Mouse (Mus musculus) CD4-positive helper T cell, adult 2 months (primary cell): ENCODE measurements around the gene Eif2b5.

Experiments used
- DNase-seq: peaks from one replicate; pipeline ENCODE4 v3.0.0-alpha.2; 2012; ENCODE audit warnings: low read depth, missing footprints, low spot score

Eif2b5 gene

DNA sequence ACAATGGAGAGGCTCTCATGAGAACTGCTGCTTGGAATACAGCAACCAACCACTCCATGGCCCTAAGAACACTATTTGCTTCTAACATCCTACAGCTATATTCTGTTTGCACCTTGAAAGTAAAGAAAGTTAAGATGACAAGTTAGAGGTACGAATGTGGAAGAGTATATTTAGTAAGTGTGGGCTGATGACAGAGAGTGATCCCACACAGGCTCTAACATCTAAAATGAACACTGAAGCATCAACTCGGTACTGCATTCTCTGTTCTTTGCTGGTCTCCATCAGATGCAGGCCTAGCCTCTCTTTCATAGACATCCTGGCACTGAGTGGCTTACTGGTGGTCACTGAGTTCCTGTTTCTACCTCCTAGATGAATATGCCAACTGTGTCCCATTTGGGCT, 9.4 kb upstream of the Eif2b5 start:
- DNase-seq: no peak

DNA sequence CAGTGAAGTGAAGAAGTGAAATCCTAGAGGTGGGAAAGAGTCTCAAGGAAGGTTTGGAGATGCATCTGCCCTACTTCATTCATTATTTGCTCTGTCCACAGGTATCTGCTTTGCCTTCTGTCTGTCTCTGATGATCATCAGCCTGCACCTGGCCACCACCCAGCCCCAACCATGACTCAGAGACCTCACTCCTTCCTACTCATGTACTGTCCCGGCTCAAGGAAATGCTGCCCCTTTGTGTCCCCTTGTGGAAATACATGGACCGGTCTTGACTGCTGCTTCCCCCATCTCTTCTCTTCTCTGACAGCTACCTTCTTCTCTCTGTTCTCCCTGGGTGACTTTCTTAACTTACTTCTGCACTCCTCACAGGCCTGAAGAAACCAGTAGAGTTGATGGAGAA, 8.0 kb upstream of the Eif2b5 start:
- DNase-seq: no peak

DNA sequence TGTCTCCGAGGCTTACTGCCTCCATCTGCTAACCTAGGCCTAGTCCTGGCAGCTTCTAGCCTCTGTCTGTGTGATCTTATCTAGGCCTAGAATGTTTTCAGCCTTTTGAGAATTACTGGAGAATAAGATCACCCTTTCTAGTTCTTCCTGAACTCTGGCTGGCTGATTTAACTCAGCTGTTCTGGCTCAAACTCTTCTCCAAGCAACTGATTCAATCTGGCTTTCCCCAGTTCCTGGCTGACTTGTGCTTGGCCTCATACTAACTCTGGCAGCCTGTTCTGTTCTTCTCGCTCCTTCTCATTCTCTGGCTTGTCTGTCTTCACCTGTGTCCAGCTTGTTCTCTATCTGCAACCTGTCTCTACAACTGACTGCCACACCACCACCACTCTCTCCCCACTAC, 7.3 kb upstream of the Eif2b5 start:
- DNase-seq: no peak

DNA sequence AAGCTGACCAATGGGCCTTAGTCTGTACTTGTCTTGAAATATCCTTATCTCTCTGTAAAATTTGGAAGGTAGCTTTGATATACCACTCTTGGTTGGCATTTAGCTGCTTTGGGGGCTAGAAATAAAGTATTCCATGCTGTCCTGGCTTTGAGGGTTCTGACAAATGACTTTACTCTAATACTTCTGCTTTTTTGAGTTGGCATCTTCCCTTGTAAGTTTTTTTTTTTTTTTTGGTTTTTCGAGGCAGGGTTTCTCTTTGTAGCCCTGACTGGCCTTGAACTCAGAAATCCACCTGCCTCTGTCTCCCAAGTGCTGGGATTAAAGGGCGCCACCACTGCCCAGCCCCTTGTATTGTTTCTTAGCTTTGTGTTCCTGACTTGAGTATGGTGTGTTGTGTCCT, 5.2 kb upstream of the Eif2b5 start:
- DNase-seq: no peak

DNA sequence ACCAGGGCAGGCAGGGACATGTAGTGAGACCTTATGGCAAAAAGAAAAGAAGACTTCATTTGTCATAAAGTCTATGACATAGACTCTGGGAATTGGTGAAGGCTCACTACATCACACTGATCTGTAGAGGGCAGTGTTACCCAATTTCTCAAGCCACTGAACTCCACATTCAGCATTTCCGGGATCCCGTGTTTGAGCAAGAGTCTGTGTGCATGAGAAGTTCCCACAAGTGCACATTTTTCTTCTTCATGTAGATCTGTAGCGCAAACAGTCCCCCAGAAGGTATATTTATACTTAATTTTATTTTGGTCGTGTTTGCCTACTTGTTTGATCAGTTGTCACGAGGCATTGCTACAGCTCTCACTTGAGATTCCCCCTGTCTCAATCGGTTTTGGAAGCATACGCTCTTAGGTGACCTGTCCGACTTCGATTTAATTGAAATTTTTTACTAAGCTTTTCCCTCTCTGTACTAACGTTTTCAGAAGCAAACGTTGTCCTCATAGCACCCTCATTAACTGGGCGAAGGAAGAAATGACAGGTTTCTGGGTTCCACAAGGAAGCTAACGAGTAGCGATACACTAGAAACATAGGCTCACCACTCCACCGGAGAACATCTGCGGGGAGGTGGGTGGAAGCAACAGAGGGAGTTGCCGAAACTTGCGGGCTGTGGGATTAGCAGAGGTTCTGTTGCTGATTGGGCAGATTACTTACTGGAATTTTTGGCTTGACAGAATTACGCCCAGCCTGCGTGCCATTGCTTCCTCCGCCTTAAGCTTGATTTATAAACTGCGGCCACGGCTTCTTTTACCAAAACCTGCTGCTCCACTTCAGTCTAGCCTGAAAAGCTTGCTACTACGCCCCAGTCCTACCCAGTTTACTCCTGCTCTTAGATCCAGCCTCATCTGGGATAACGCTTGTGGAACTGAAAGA, 1.7 kb upstream of the Eif2b5 start:
- DNase-seq: peak; percentile 78

DNA sequence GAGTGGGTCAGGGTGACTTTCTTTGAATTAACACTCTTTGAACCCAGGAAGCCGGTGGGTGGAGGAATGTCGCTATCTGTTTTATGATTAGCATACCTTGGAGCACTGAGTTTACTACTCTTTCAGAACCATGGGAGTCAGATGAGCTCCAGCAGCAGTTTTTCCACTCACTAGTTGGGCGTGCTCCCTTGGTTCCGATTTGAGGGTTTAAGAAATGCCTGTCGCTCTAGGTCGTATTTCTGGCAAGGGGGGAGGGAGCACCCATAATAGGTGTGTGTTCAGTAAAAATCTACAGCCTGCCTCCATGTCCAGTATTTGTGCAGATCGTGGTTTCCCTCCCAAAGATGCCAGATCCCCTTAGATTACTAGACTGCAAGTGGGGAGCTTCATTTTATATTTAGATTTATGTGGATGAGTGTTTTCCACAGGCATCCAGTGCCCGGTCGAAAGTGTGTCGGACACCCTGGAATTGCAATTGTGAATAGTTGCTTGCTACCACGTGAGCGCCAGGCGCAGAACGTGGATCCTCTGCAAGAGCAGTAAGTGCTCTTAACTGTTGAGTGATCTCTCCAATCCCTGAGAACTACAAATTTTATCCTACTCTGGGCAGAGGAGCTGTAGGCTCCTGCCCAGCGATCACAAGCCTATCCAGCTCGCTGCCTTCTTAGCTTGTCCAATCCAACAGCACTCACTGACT, 489 bp upstream of the Eif2b5 start:
- DNase-seq: no peak

DNA sequence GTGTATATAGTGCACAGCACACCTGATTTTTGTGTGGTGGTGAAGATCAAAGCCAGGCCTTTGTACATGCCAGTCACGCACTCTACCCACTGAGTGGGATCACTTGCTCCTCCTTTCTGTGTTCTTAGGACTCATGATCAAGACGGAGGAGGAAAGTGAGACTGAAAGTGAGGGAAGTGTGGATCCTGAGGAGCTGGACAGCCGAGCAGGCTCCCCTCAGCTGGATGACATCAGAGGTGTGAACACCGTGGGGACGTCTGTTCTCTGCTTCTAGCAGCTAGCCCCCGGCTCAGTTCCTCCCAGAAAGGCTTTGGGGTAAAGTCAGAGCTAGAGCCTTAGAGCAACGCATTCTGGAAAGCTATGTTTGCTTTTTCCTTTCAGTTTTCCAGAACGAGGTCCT, 7.4 kb downstream of the Eif2b5 start:
- DNase-seq: no peak

DNA sequence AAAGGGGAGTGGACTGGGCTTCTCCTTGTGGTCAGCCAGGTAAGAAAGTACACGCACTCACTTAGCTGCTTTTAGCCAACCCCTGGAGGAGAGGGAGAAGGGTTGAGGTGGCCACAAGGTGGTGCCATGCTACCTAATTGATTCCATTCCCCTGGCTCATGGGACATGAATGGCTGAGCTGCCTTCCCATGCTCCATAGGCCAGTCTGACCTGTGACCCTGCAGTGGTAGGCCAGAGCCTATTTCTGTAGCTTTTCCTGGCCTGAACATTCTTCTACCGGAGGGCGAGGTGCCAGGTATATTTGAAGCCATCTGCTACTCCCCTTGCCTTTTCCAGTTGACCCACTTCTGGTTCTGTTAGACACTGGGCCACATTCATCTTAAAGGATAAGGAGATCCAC, 10.7 kb downstream of the Eif2b5 start:
- DNase-seq: no peak

DNA sequence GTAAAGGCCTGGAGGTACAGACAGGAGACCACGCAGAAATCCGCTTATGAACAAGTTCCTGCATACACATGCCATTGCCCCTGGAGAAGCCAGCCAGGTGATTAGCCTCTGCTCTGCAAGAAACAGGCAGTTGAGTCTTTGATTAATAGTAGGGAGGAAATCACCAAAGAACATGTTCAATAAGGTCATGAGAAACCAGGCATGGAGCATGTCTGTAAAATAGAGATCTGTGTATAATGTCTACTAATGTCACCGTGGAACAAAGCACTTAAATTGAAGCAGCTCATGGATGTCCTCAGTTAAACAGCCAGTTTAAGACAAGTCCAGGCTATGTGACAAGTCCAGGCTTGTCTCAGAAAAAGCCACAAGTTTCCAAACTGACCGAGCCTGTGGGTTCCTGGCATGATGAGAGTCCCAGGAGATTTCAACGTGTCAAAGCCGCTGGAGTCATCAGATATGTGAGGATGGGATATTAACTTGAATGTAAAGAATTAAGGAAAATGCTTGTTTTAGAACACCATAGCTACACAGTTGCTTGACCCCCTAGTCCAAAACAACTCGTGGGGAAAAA, 12.7 kb downstream of the Eif2b5 start:
- no peak for DNase-seq

DNA sequence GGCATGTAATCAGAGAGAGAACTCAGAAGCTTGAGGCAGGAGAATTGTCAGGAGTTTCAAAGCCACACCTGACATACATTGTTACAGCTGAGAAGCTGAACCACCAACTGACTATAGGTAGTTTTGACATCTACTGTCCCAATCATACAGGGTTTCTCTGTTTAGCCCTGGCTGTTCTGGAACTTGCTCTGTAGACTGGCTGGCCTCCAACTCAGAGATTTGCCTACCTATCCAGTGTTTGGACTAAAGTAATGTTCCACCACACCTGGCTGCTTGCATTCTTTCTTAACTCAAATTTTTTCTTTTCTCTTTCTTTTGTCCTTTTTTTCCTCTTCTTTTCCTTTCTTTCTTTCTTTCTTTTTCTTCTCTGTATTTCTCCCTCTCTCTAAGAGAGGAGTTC, 17.4 kb downstream of the Eif2b5 start:
- no peak for DNase-seq

DNA sequence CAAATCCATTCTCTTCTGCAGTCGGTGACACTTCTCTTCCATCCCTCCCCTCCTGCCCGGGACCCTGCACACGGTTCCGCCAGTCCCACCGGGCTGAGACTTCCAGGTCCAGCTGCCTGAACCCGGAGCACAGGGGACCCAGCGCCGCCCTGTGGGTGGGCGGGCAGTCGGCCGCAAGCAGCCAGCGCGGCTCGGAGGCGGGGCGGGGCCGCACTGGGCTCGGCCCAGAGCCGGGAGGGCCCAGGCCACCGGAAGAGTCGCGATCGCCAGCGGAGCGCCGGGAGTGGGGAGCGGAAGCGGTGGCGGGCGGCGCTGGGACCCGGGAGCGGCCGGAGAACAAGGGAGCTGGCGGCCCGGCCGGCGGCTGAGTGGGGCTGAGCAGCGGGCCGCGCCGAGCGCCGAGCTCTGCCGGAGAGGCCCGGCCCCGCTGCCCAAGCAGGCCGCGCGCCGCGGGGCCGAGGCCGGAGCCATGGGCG, 18.1 kb downstream of the Eif2b5 start, which contains the start of gene Dvl3:
TSS of gene Dvl3 (plus strand) at position 257 of the 476 bp plus-strand sequence.
- DNase-seq: peak; percentile 82

DNA sequence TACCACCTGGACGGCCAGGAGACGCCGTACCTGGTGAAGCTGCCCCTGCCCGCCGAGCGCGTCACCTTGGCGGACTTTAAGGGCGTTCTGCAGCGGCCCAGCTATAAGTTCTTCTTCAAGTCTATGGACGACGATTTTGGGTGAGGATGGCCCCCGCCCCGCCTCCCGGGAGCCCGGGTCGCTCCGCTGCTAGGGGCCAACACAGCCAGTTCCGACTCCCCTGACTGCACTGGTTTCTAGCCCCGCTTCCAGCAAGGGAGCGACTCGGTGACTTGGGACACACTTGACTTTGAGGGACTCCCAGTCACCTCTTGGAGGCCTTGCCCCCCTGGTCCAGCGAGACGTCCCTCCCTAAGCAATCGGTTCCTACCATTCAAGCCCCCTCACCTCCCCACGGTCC, 18.6 kb downstream of the Eif2b5 start:
- no peak for DNase-seq

DNA sequence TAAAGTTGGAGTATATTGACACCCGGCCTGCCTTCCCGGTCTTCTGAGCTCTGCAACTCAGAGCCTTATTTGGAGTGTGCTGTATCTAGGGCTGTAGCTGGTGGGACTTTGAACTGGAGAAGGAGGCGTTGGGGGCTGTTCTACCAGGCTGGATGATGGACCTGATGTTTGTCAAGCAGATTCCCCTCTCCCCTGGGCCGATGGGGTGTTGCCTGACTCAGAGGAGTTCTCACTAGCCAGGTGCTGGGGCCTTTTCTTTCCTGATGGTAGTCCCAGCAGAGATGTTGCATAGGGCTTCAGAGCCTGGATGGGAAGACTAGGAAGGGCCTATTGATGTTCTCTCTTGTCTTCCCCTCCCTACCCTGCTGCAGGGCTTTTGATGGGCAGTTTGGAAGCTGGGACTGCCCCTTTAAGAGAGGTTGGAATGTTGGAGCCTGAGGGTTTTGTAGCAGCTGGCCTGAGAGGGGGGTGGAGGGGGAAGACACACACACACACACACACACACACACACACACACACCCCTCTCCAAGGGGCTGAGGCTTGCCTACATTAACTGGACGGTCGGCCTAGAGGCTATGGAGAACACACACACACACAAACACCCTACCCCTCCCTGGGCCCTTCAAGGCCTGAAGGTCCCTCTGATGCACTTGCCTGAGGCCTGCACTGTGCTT, 19.2 kb downstream of the Eif2b5 start:
- DNase-seq: peak; percentile 21

DNA sequence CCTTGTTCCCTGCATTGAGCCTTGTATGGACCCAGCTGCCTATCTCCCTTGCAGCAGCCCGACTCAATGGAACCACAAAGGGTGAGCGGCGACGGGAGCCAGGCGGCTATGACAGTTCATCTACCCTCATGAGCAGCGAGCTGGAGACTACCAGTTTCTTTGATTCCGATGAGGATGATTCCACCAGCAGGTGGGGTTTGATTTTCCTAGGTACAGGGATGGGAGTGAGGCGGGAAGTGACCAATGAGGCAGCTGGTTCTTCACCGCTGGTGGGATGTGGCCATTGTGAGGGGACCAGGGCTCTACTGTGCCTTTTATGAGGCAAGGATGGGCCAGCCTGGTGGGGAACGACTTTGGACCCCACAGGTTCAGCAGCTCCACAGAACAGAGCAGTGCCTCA, 25.3 kb downstream of the Eif2b5 start:
- no peak for DNase-seq

DNA sequence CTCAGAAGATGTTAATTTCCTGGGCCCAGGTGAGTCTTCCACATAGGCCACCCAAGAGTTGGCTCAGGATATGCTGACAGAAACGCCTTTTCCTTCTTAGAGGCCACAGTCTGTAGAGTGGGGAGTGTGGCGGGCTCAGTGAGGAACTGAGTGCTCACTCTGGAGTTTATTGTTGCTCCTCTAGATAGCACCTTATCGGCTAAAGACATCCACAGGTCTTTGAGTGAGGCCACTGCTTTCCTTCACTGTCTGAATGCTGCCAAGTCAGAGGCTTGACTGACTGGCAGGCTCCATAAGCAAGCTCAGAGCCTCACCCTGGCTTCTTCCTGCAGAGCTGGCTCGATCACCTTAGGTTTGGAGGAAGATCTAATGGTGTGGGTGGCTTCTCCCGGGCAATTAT, 30.2 kb downstream of the Eif2b5 start:
- DNase-seq: no peak

DNA sequence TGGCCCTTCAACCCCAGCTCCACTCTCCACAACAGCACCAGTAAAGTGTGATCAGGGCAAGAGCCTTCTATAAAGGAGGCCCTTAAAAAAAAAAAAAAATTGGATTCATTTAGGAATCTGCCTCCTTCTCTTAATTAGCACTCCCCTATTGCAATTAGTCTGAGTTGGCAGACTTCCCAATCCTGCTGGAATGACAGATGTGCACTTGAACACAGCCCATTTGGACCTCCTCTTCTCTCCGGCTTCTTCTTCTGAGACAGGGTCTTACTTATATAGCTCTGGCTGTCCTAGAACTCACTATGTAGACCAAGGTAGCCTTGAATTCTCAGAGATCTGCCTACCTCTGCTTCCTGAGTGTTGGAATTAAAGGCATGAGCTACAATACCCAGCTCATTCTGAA, 30.8 kb downstream of the Eif2b5 start:
- no peak for DNase-seq

DNA sequence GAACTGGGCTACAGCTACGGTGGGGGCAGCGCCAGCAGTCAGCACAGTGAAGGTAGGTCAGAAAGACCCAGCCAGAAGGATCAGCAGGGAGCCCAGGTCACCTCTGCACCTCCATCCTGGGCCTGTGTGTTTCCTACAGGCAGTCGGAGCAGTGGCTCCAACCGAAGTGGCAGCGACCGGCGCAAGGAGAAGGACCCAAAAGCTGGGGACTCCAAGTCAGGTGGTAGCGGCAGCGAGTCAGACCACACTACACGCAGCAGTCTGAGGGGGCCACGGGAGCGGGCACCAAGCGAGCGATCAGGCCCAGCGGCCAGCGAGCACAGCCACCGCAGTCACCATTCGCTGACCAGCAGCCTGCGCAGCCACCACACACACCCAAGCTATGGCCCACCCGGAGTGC, 32.3 kb downstream of the Eif2b5 start:
- DNase-seq: no peak

DNA sequence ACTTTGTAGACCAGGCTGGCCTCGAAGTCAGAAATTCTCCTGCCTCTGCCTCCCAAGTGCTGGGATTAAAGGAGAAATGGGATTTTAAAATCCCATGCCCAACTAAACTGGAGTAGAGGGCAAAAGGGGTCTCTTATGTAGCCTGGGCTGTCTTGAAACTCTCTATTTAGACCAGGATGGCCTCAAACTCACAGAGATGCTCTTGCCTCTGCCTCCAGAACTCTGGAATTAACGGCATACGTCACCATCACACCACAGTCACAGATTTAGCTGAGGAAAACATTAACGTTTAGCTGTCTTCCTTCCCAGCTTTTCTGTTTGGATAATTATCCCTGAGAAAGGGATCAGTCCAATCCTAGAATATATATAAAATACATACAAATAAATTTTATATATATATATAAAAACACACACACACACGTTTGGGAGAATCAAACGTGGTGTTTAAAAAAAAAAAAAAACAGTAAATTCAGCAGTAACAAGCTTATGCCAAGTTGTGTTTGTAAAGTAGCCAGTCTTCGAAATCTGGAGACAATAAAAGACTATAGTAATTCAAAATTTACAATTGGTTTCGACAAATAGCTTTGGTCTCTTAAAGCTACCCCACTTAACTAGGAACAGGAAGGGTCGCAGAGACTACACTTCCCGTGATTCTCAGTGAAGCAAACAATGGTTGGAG, 36.1 kb downstream of the Eif2b5 start:
- DNase-seq: no peak

DNA sequence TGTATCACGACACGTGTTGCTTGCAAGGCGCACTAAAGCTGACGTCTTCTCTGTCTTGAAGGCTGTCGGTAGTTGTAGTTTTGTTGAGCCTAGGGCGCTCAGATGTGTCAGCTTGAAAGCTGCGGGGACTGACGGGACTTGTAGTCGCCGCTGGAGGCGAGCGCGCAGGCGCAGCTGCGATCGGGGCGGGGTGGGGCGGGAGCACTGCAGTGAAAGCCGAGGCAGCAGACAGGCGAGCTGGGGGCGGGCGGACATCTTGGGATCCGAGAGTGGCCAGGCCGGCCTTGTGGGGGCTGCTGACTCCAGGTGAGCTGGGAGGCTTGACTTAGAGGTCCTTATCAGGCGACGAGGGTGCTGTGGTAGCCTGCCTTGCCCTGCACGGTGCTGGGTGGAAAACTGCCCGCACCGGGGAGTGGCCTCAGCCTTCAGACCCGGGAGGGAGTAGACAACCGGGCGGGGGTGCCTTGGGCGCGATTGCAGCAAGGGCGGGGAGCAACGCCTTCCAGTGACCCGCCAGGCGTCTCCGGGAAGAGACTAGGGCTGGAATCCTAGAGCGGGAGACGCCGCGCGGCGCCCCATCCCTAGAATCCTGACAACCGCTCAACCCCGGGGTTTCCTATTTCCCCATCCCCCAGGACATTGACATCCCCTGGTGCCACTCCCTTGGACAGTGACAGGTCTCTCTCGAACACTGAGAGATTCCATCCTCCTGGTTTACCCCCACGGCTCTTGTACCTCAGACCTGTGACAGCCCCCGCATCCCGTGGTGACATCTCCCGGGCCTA, 36.9 kb downstream of the Eif2b5 start, which contains the start of gene Ap2m1:
TSS of gene Ap2m1 (plus strand) at position 183 of the 785 bp plus-strand sequence.
- peak; percentile 100 for DNase-seq

DNA sequence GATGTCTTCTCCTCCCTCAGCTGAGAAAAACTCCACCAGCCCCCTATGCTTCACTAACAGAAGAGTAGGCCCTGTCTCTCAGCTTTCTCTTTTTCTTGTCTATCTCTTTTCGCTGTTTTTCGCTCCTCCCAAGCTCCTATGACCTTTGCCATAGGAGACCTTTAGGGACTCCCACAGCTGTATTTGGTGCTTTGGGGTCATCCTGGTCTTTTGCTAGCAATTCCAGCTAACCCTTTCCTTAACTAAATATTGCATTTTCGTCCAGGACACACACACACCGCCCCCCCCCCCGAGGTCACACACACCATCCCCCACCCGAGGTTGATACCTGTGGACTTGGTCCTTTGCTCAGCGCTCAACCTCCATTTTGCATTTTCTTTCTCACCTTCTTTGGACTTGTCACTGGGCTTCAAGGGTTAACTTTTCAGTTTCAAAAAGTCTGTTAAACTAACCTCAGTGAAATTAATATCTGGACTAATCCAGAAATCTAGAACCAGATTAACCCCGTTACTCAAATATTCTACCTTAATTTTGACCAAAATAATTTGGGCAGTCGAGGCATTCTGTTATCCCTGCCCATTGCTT, 37.6 kb downstream of the Eif2b5 start:
- DNase-seq: no peak
